Mouse (Mus musculus) 3134 (cell line): Measurements from ENCODE around the gene Zfp760.
"Not testable (repeated sequence)": the region's sequence is repeated elsewhere in the genome, so short reads cannot be mapped to it uniquely, and the experiment has no call there.

Experiments
- DNase-seq: peaks from one replicate; pipeline ENCODE4 v3.0.0-alpha.2; 2011; ENCODE audit warnings: low spot score; ENCODE audit not compliant: insufficient read length; ENCODE audit errors: extremely low read depth

Gene Zfp760

GRCm38 (mm10) chr17:21707343-21707996 lies at the start of gene Zfp760:
Gene Zfp760 (plus strand): TSS chr17:21707741.
- peak; percentile 88 for DNase-seq

DNA sequence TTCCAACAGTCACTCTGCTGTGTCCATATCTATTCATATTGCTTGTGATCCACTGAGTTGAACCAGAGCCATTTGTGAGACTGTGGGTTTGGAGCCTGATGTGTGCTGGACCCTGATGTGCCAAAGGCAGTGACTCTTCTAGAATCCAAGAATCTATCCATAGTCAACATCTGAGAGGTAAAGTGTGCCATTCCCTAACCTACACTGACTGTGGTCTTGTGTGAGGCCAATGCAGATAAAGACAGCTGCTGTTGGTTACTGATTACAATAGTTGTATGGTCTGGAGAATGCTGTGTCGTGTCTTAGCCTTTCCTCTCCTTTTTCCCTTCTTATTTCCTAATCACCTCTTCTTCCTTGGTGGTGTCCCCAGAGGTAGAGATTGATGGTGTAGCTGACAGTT lies 28.7 kb upstream of the Zfp760 start:
- not testable (repeated sequence) for DNase-seq

DNA sequence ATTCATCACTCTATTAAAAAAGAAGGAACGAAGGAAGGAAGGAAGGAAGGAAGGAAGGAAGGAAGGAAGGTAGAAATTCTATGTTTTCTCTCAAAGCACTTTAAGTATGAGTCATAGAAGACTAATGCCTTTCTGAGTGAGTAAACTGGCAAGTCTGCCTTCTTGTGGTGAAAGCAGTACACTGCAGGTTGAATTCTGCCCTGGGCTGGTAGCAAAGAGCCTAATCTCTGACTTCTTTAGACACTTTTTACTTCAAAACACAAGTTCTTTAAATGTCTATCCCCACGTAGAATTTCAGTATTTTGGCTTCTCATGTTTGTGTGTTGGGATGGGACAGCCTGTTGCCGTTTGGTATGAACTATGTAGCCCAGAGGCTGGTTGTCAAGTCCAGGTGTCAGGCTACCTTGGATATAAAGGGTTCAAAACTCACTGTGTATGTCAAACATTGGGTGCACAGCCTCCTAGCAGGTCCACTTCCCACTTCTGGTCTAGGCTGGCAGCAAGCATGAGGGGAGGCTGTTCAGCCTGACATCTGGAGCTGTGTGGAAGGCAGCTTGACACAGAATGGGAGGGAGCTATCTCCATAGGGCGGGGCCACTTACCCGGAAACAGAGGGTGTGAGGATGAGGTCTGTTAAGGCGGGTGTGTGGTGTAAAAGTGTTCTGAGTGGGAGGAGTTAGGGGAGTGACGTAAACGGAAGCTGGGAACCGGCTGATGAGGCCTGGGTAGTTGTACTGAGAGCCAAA lies 28.1 kb upstream of the Zfp760 start:
- DNase-seq: peak; percentile 79

- DNase-seq: peak; percentile 80
Observed at GRCm38 (mm10) chr17:21680019-21680376, 27.5 kb upstream of the Zfp760 start.

- no peak for DNase-seq
Observed at GRCm38 (mm10) chr17:21691560-21691959, 16.0 kb upstream of the Zfp760 start, which contains the start of gene Gm10226. Gene Gm10226 (plus strand): TSS chr17:21691860.

DNA sequence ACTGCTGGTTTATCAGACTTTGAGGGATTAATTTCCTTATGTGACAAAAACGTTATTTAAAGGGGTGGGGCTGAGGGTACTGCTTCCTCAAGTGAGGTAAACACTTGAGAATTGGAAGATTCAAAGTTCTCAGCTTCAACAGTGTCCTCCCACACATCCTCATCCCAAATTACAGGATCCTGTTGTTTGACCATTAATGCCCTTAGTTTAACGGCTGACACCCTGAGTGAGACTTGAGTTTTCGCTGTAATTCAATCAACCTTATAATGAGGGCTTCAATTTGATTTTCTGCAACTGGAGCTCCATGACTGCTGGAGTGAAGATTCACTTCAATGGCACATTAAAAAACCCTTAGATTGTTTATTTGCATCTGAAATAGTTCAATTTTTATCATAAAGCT lies 14.2 kb upstream of the Zfp760 start:
- DNase-seq: no peak

DNA sequence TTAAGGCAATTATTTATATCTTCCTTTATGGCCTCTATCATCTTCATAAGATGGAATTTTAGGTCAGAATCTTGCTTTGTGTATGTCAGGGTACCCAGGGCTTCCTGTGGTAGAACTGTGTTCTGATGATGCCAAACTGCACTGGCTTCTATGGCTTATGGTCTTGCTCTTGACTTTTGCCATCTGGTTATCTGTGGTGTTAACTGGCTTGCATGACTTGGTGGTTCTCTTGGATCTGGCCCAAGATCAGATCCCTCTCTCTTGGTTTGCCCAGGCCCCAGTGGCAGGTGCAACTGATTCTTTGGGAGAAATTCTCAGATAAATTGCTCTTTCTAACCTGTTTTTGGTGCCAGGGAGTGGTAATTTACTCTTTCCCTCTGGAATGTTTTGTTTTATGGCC lies 11.5 kb upstream of the Zfp760 start:
- DNase-seq: no peak

DNA sequence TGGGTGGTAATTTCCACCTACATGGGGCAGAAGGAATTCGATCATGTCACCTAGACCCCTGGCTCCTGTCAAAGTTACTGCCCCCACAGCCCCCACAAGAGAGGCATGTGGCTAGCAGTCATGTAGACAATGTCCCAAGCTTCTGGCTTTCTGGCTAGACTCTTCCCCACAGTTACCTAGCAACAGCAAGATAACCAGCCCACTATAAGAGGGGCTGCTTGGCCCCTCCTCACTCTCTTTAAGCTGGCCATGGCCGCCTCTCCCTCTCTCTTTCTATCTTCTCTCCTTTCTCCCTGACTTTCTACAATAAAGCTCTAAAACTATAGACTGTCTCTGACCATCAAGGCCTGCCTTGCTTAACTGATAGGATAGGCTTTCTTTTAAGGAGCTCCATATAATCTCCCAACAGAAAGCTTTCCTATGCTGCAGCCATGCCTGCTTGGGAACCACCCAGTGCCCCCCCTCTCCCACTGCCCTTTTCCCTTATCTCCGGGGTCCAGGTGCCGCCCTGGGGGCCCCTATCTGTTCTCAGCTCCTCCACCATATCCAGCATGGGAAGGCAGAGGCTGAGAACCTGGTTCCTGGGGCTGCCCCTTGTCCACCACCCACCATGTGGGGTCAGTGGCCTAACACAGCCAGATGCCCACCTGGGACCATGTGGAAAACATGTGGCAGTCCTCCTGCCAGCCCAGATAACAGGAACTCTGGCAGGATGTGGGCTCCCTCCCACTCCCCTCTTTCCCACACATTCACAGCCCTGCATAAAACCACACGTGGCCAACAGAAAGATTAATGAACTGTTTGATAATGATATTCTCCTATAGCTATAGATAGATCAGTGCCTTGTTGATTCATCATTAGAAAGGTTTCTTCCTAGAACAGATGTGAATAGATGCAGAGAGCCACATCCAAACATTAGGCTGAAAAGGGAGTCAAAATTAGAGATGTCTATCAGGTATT lies 5.0 kb upstream of the Zfp760 start:
- no peak for DNase-seq

- DNase-seq: no peak
Observed at GRCm38 (mm10) chr17:21703414-21703813, 4.1 kb upstream of the Zfp760 start.

DNA sequence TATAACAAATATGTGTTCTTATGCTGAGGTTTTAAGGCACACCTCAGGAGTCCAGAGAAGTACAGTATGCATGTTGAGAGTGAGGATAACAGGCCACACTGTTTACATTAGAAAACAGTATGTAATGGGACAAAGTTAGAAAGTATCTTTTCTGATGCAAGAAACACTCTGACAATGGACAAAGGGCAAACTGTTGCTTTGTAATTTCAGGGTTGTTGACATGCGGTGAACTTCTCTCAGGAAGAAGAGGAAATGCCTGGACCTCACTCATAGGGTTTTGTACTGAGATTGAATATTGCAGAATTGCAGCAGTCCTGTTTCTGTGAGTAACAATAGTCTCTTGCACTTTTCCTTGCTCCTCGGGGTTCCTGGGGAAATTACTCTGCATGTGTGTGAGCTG lies 860 bp downstream of the Zfp760 start:
- DNase-seq: no peak

DNA sequence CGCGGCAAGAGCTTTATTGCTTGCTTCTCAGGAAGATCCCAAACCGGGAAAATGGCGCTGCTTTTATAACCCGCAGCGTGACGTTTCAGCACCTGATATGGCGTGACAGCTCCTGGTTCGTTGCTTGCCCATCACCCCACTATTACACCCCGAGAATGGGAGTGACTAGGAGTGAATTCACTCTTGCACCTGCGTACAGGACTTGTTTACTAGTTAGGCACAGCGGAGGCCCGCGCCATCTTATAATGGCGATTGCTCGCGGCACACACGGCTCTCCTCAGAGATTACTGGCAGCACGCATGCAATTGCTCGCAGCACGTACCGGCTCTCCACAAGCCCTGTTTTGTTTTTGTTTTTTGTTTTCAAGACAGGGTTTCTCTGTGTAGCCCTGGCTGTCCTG lies 23.0 kb downstream of the Zfp760 start, which contains the start of gene Zfp229:
Gene Zfp229 (plus strand): TSS at position 301 of the 400 bp plus-strand sequence.
- DNase-seq: not testable (repeated sequence)

DNA sequence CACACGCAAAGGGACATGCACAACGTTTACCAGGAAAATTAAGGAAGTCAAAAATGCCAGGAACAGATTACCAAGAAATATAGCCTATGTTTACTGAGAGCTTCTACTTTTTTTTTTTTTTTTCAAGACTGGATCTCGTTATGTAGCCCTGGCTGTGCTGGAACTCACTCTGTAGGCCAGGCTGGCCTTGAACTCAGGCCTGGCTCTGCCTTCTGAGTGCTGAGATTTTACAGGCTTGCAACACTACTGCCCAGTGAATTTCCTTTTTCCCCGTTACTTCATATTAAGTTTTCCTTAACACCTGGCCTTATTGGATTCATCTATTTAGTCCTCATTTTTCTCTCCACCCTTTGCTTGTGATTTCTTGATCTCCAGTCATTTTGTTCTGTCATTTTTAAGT lies 25.5 kb downstream of the Zfp760 start:
- no peak for DNase-seq

GRCm38 (mm10) chr17:21733529-21734031 lies 26.0 kb downstream of the Zfp760 start:
- DNase-seq: peak; percentile 85

GRCm38 (mm10) chr17:21752791-21753190 lies 45.2 kb downstream of the Zfp760 start:
- no peak for DNase-seq

GRCm38 (mm10) chr17:21753342-21754208 lies 46.0 kb downstream of the Zfp760 start:
- DNase-seq: no peak

DNA sequence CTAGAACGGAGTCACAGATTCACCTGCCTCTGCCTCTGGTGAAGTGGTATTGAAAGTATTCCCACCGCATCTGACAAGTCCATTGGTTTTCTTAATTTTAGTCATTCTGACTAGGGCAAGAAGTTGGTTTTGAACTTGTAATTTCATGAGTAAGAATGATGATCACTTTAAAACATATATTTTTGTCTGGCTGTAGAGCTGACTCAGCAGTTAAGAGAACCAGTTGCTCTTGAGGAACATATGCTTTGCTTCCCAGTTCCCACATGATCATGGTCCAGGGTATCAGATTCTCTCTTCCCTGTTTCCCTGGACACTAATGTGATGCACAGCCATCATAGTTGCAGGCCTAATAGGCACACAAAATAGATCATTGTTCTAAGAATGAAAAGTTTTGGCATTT lies 62.8 kb downstream of the Zfp760 start:
- DNase-seq: no peak
